Mouse (Mus musculus): ENCODE results near the gene Pcnt.

DNA sequence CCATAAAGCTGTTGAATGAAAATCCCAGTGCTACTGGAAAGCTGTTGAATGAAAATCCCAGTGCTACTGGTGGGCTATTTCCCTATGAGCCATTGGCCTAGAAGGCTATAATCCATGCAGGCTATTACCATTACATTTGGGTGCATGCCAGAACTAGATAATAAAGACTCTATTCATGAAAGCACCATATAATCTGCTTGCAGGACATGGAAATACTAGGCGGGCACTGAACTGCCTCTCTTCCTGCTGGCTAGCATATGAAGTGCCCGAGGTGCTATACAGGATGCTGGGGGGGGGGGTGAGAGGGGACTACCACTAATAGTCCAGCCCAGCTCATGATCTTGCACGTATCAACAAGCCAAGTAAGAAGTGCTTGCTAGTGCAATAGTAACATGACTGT lies 79.4 kb downstream of the Pcnt start:
- TF ChIP-seq ZC3H11A (IDR thresholded peaks at IDR 0.05; ENCODE audit: borderline replicate concordance, low read depth, low read length) (no peak), CHD2 (IDR thresholded peaks at IDR 0.05; ENCODE audit: low read depth, low read length) (no peak), MAFK (IDR thresholded peaks at IDR 0.05; ENCODE audit: insufficient read depth, low read depth, low read length) (no peak), HCFC1 (IDR thresholded peaks at IDR 0.05; ENCODE audit: borderline replicate concordance, insufficient read depth, low read length) (no peak)

Data from ES-E14 (cell line).